Mouse (Mus musculus): ENCODE results near the gene Gm26992. TPM values are rescaled to one million over a fixed set of nuclear protein-coding genes. Genes with fewer than 3 reads are reported as not detected.
"Not testable (repeated sequence)": the region's sequence is repeated elsewhere in the genome, so short reads cannot be mapped to it uniquely, and the experiment has no call there.

Gene Gm26992
- polyA plus RNA-seq, 1 experiment from 2014 or later = not detected

DNA sequence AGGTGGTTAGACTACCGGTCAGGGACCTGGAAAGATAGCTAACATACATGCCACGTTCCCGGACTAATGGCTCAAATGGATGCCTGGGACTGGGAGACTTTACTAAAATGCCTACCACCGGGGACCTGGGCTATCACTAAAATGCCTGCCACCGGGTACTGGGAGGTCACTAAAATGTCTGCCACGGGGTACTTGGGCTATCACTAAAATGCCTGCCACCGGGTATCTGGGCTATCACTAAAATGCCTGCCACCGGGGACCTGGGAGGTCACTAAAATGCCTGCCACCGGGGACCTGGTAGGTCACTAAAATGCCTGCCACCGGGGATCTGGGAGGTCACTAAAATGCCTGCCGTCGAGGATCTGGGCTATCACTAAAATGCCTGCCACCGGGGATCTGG, 26.6 kb downstream of the Gm26992 start:
- not testable (repeated sequence) for H3K36me3 ChIP-seq; H3K27ac ChIP-seq (replicated peaks); DNase-seq (ENCODE audit: low spot score); H3K4me1 ChIP-seq; H3K9me3 ChIP-seq (replicated peaks)
- Histone ChIP-seq H3K4me3 (peak overlapping the region; percentile 51), H3K27me3 (ENCODE audit: low read depth, poor library complexity, severe bottlenecking) (peaks cover 90% of the 10 kb centered on the region)
- WGBS = 60% methylated on average over 12 of the region's 13 CpGs

GRCm38 (mm10) chrX:103448943-103449722, 27.3 kb downstream of the Gm26992 start:
- H3K27ac ChIP-seq (replicated peaks); DNase-seq (ENCODE audit: low spot score); H3K4me1 ChIP-seq; H3K9me3 ChIP-seq (replicated peaks); H3K36me3 ChIP-seq; H3K4me3 ChIP-seq: not testable (repeated sequence)
- 67% methylated on average over 23 of the region's 27 CpGs for WGBS
- H3K27me3 ChIP-seq (ENCODE audit: low read depth, poor library complexity, severe bottlenecking) = peaks cover 91% of the 10 kb centered on the region

GRCm38 (mm10) chrX:103452815-103453214, 31.0 kb downstream of the Gm26992 start:
- WGBS = 85% methylated on average over 6 of the region's 6 CpGs
- Histone ChIP-seq H3K27me3 (ENCODE audit: low read depth, poor library complexity, severe bottlenecking) (peaks cover 54% of the 10 kb centered on the region), H3K4me3 (no peak overlapping the region), H3K36me3 (no peaks in the 10 kb centered on the region), H3K27ac (replicated peaks) (no peak overlapping the region), H3K4me1 (peaks cover 3% of the 10 kb centered on the region), H3K9me3 (replicated peaks) (no peaks in the 10 kb centered on the region)
- no peak for DNase-seq (ENCODE audit: low spot score)

- no peaks in the 10 kb centered on the region for H3K4me1 ChIP-seq
- H3K27ac ChIP-seq (replicated peaks) = no peak overlapping the region
- H3K4me3 ChIP-seq = no peak overlapping the region
- no peaks in the 10 kb centered on the region for H3K9me3 ChIP-seq (replicated peaks)
- peaks cover under 1% of the 10 kb centered on the region; the same call in 1 of the 2 replicates for H3K36me3 ChIP-seq
- WGBS = 75% methylated on average over 5 of the region's 5 CpGs
- no peaks in the 10 kb centered on the region for H3K27me3 ChIP-seq (ENCODE audit: low read depth, poor library complexity, severe bottlenecking)
- no peak for DNase-seq (ENCODE audit: low spot score)
Observed at GRCm38 (mm10) chrX:103460056-103460455, 38.2 kb downstream of the Gm26992 start.

- DNase-seq (ENCODE audit: low spot score) = no peak
- H3K27ac ChIP-seq (replicated peaks) = no peak overlapping the region
- peaks cover 37% of the 10 kb centered on the region for H3K36me3 ChIP-seq
- no peaks in the 10 kb centered on the region for H3K9me3 ChIP-seq (replicated peaks)
- no peaks in the 10 kb centered on the region for H3K27me3 ChIP-seq (ENCODE audit: low read depth, poor library complexity, severe bottlenecking)
- H3K4me3 ChIP-seq = no peak overlapping the region
- no peaks in the 10 kb centered on the region for H3K4me1 ChIP-seq
- 78% methylated on average over 2 of the region's 2 CpGs for WGBS
Observed at GRCm38 (mm10) chrX:103468998-103469397, 47.2 kb downstream of the Gm26992 start.

GRCm38 (mm10) chrX:103472346-103472745, 50.5 kb downstream of the Gm26992 start:
- Histone ChIP-seq H3K9me3 (replicated peaks) (no peaks in the 10 kb centered on the region), H3K27ac (replicated peaks) (no peak overlapping the region), H3K4me3 (no peak overlapping the region), H3K27me3 (ENCODE audit: low read depth, poor library complexity, severe bottlenecking) (no peaks in the 10 kb centered on the region), H3K4me1 (no peaks in the 10 kb centered on the region), H3K36me3 (peaks cover 18% of the 10 kb centered on the region)
- WGBS = 87% methylated on average over 3 of the region's 3 CpGs
- no peak for DNase-seq (ENCODE audit: low spot score)

GRCm38 (mm10) chrX:103477507-103477906, 55.7 kb downstream of the Gm26992 start:
- H3K4me3 ChIP-seq = no peak overlapping the region
- 0 out of 2 replicates have a peak, but pooled peaks cover 6% of the 10 kb centered on the region for H3K9me3 ChIP-seq (replicated peaks)
- no peaks in the 10 kb centered on the region for H3K27me3 ChIP-seq (ENCODE audit: low read depth, poor library complexity, severe bottlenecking)
- no peaks in the 10 kb centered on the region for H3K4me1 ChIP-seq
- WGBS = 18% methylated on average over 3 of the region's 3 CpGs
- peak; percentile 59 for DNase-seq (ENCODE audit: low spot score)
- no peaks in the 10 kb centered on the region for H3K36me3 ChIP-seq
- H3K27ac ChIP-seq (replicated peaks) = no peak overlapping the region

- DNase-seq (ENCODE audit: low spot score) = peak; percentile 45
- Histone ChIP-seq H3K4me1 (no peaks in the 10 kb centered on the region), H3K9me3 (replicated peaks) (0 out of 2 replicates have a peak, but pooled peaks cover 6% of the 10 kb centered on the region), H3K27me3 (ENCODE audit: low read depth, poor library complexity, severe bottlenecking) (no peaks in the 10 kb centered on the region), H3K27ac (replicated peaks) (peak overlapping the region; percentile 87), H3K4me3 (peak overlapping the region; percentile 54), H3K36me3 (no peaks in the 10 kb centered on the region)
- 66% methylated on average over 32 of the region's 32 CpGs for WGBS
Observed at GRCm38 (mm10) chrX:103481243-103482096, 59.7 kb downstream of the Gm26992 start.

DNA sequence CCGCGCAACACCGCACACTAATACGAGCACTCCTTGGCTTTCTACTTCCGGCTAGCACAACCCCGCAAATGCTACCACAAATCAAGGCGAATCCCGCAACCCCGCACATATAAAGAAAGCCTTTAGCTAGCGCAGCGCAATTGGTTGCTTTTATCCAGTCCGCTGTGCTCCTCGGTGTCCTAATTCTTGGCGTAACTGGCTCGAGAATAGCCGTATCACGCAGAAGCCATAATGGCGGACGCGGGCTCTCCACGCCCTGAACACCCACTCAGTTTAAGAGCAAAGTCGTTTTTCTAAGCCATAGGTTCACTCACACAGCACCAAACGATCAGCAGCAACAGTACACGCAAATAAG, 60.3 kb downstream of the Gm26992 start:
- H3K27me3 ChIP-seq (ENCODE audit: low read depth, poor library complexity, severe bottlenecking) = no peaks in the 10 kb centered on the region
- no peaks in the 10 kb centered on the region for H3K36me3 ChIP-seq
- no peak for DNase-seq (ENCODE audit: low spot score)
- no peaks in the 10 kb centered on the region for H3K4me1 ChIP-seq
- H3K9me3 ChIP-seq (replicated peaks) = 0 out of 2 replicates have a peak, but pooled peaks cover 6% of the 10 kb centered on the region
- 75% methylated on average over 24 of the region's 24 CpGs for WGBS
- H3K4me3 ChIP-seq = peak overlapping the region; percentile 54
- H3K27ac ChIP-seq (replicated peaks) = peak overlapping the region; percentile 87

GRCm38 (mm10) chrX:103483047-103483446, 61.2 kb downstream of the Gm26992 start:
- Histone ChIP-seq H3K27me3 (ENCODE audit: low read depth, poor library complexity, severe bottlenecking) (no peaks in the 10 kb centered on the region), H3K4me1 (no peaks in the 10 kb centered on the region), H3K9me3 (replicated peaks) (0 out of 2 replicates have a peak, but pooled peaks cover 6% of the 10 kb centered on the region), H3K36me3 (no peaks in the 10 kb centered on the region), H3K4me3 (peak overlapping the region; percentile 54), H3K27ac (replicated peaks) (peak overlapping the region; percentile 87)
- 56% methylated on average over 17 of the region's 17 CpGs for WGBS
- peak; percentile 16 for DNase-seq (ENCODE audit: low spot score)

DNA sequence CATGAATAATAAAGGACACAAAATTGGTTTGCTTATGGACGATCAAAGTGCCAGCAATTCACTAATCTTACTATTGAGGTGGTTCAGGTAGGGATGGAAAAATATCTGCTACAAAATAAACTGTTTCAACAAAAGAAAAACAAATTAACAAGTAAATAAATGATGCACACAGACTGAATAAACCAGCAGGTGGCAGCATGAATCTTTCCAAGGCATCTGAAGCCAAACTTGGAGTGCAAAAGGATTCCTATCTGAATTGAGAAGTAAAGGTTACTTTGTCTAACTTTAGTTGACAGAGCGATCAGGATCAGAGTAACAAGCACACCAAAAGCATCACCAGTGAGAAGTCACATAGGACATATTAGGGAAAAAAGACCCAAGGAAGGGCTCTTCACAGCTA, 62.2 kb downstream of the Gm26992 start:
- 0 out of 2 replicates have a peak overlapping the region, but pooled peaks have one; percentile 54 for H3K4me3 ChIP-seq
- no peaks in the 10 kb centered on the region for H3K36me3 ChIP-seq
- WGBS = 48% methylated on average over 2 of the region's 2 CpGs
- 0 out of 2 replicates have a peak, but pooled peaks cover 6% of the 10 kb centered on the region for H3K9me3 ChIP-seq (replicated peaks)
- no peaks in the 10 kb centered on the region for H3K27me3 ChIP-seq (ENCODE audit: low read depth, poor library complexity, severe bottlenecking)
- no peak overlapping the region for H3K27ac ChIP-seq (replicated peaks)
- DNase-seq (ENCODE audit: low spot score) = peak; percentile 18
- H3K4me1 ChIP-seq = no peaks in the 10 kb centered on the region

DNA sequence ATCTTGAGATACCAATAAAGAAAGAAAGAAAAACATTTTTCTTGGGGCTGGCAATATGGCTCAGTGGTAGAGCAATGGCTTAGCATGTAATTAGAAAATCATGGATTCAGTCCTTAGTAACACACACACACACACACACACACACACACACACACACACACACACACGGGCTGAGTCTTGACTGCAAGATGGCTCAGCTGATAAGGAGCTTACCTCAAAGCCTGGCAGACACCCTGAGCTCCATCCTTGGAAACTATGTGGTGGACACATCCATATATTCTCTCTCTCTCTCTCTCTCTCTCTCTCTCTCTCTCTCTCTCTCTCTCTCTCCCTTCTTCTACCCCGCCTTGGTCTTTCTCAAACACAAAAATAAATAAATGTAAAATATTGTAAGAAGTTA, 69.0 kb downstream of the Gm26992 start:
- WGBS = 79% methylated on average over 2 of the region's 2 CpGs
- Histone ChIP-seq H3K36me3 (no peaks in the 10 kb centered on the region), H3K27ac (replicated peaks) (no peak overlapping the region), H3K27me3 (ENCODE audit: low read depth, poor library complexity, severe bottlenecking) (no peaks in the 10 kb centered on the region), H3K4me1 (peaks cover 24% of the 10 kb centered on the region), H3K9me3 (replicated peaks) (no peaks in the 10 kb centered on the region), H3K4me3 (no peak overlapping the region)
- no peak for DNase-seq (ENCODE audit: low spot score)
